Mouse (Mus musculus) right cerebral cortex, postnatal 36 days (tissue): ENCODE data around the gene Olfr825.
"Not testable (repeated sequence)": the region's sequence is repeated elsewhere in the genome, so short reads cannot be mapped to it uniquely, and the experiment has no call there.

Source experiments
- DNase-seq, 2 experiments: peaks; one replicate each; pipeline ENCODE4 v3.0.0; 2022; ENCODE audit warnings: low spot score in 2 of 2, mixed read lengths in 1 of 2

The Olfr825 gene

DNA sequence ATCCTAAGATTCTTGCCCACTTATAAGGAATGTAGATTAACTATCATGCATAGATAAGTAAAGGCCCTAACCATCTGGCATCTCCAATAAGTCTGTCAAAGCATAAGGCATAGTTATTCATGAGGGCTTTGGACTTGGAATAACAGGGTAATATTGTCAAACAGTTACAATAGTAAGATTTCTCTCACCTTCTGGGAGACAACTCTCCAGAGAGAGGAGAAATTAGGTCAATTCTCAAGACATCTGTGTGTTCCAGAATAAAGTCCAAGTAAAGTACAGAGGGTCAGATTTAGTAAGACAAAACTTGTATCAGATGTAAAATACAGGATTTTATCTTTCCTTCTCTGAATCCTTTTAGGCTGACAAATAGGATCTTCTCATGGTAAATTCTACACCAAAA, at the start of gene Olfr825:
Gene Olfr825 (minus strand): TSS at position 101 of the 400 bp plus-strand sequence.
- DNase-seq, result no peak

DNA sequence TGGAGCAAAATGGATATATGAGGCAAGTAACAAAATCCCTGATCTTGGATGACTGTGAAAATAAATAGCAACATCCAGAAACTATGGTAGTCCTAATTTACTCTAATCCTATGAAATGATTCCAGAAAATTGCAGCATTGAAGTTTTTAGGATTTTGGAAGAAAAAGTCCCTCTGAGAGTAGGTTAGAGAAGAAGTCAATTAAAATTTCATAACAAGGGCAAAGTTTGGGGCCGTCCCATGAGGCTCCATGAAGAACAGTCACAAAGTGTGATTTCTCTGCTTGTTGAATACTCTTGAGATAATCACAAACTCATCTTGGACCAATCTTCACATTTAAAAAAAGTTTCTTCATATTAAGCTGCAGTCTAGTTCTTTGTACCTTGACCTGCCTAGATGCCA, 47.7 kb upstream of the Olfr825 start, which contains the start of gene Olfr827:
Gene Olfr827 (minus strand): TSS at position 101 of the 400 bp plus-strand sequence.
- DNase-seq, result no peak

GRCm38 (mm10) chr10:130184086-130184485, 17.5 kb upstream of the Olfr825 start, which contains the start of gene Olfr826:
Gene Olfr826 (minus strand): TSS chr10:130184186.
- DNase-seq, result no peak

DNA sequence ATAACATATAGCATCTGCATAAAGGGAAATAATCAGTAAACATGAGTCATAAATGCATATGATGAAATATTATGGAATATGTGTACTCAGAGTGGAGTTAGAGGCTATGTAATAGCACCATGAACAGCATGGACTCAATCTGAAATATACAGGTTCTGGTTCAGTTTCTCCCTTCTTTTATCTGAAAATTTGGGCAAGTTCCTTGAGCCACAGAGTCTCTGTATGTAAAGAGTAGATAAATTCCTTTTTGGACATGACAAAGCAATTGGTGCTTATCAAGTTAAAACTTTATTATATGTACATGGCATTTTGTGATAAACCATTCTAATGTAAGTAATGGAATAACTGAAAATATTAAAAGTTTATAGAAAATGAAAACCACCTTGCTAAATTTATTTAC, 1.4 kb downstream of the Olfr825 start:
- DNase-seq, result no peak

- no peak for DNase-seq
Measured at GRCm38 (mm10) chr10:130144121-130144520, 22.4 kb downstream of the Olfr825 start.

GRCm38 (mm10) chr10:130142481-130142880, 24.1 kb downstream of the Olfr825 start:
- DNase-seq, result not testable (repeated sequence)

DNA sequence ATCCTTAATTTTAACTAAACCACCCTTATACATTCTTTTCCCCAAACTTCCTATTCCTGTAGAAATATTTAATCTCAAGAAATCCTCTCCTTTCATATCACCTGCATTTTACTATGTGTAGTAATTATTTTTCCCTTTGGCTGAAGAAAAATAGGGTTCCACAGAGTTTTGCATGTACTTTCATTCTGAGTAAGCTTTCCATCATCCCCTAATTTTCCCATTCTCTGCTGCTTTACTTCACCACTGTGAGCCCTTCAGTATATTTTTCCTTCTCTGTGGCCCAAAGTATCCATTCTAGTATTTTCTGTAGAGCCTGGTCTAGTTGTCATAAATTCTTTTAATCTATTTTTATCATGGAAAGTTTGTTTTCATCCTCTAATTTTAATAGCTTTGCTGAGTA, 31.8 kb downstream of the Olfr825 start:
- no peak for DNase-seq

- not testable (repeated sequence) for DNase-seq
Measured at GRCm38 (mm10) chr10:130129900-130130299, 36.7 kb downstream of the Olfr825 start, which contains the start of gene Olfr824. Gene Olfr824 (minus strand): TSS chr10:130130000.

DNA sequence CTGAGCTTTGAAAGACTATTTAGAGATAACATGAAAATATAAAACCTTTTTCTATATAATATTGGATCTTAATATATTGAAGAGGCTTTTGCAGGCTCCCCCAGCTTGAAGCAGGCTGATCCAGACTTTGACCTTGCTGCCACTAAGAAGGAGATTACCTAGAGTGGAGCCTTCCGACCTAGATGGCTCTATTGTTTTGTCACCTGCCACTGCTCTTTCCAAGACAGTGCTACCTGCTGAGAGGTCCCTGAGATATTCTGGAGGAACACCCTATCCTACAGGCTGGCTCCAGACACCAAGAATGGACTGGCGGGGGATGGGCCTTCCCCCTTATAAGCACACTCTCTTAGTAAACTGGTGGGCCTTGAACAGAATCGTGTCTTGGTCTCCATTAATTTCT, 50.5 kb downstream of the Olfr825 start:
- DNase-seq, result not testable (repeated sequence)

GRCm38 (mm10) chr10:130115283-130115682, 51.3 kb downstream of the Olfr825 start, which contains the start of gene Olfr823:
Gene Olfr823 (minus strand): TSS chr10:130115383.
- DNase-seq, result not testable (repeated sequence)
